Mouse (Mus musculus) kidney, postnatal 14 days (tissue): ENCODE results near the gene Nos1.

Source experiments
- DNase-seq: peaks from one replicate; pipeline ENCODE4 v3.0.0; 2022; ENCODE audit warnings: mixed read lengths

The Nos1 gene

DNA sequence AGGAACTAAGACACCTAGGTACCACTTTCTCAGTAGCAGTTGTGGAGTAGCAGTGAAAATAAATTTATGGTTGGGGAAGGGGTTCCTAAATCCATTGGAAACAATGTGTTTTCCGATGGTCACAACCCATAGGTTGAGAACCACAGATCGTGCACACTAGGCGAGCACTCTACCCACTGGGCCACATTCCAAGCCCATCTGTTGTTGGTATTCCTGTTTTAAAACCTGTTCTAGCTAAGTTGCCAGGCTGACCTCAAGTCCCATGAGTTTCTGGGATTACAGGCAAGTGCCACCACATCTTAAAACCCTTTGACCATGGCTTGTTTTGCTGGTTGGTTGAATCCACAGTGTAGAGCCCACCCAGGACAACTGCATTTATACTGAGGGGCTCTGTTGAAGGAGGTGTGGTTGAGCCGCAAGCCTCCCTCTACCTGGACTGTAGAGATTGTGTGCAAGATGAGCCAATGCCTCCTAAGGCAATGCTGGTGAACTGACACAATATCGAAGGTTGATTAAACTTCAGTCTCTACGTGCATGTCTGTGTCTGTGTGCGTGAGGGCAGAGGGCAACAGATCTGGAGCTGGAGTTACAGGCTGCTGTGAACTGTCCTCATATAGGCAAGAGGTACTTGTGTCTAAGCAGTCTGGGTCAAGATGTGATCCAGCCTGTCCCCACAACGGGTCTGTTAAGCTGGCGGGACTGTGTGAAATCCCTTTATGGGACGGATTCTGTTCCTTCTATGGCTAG lies 189.0 kb downstream of the Nos1 start:
- DNase-seq = no peak

DNA sequence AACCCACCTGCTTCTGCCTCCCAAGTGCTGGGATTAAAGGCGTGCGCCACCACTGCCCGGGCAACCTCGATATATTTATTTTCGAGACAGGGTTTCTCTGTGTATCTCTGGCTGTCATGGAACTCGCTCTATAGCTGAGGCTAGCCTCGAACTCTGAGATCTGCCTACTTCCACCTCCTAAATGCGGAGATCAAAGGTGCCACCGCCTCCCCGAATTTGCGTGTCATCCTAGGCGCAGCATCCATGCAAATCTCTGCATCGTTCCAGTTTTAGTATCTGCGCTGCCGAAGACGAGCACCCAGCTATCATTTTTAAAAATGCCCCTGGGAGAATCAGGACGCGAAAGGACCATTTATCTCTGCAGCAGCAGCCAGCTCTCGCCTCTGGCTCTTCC lies 195.4 kb downstream of the Nos1 start:
- no peak for DNase-seq

DNA sequence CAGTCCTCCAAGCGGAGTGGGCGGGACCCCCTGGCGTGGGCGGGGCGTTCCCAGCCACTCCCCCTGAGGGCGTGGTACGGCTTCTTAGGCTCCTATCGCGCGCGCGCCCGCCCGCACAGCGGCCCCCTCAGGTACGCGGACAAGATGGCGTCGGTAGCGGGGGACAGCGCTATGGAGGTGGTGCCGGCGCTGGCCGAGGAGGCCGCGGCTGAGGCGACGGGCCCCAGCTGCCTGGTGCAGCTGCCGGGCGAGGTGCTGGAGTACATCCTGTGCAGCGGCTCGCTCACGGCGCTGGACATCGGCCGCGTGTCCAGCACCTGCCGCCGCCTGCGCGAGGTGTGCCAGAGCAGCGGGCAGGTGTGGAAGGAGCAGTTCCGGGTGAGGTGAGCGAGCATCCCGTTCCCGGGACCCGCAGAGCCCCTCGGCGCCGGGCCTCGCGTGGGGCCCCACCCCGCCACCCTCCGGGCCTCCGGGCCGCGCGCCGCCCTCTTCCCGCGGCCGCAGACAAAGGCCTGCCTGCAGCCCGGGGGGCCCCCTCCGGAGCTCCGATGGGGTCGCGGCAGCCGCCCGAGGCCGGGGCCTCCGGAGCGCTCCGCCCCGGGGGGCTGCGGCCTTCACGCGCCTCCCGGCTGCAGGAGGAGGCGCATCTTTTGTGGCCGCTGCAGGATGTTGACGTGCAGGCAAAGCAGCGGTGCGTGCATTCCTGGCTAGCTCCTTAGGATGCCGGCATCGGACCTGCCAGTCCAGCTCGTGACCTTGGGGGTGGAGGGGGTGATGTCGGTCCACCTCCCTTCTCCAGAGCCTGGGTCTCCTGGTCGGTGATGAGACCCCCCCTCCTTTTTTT lies 196.0 kb downstream of the Nos1 start, which contains the start of gene Fbxo21:
TSS of gene Fbxo21 (plus strand) at position 74 of the 844 bp plus-strand sequence.
- peak; percentile 98 for DNase-seq

DNA sequence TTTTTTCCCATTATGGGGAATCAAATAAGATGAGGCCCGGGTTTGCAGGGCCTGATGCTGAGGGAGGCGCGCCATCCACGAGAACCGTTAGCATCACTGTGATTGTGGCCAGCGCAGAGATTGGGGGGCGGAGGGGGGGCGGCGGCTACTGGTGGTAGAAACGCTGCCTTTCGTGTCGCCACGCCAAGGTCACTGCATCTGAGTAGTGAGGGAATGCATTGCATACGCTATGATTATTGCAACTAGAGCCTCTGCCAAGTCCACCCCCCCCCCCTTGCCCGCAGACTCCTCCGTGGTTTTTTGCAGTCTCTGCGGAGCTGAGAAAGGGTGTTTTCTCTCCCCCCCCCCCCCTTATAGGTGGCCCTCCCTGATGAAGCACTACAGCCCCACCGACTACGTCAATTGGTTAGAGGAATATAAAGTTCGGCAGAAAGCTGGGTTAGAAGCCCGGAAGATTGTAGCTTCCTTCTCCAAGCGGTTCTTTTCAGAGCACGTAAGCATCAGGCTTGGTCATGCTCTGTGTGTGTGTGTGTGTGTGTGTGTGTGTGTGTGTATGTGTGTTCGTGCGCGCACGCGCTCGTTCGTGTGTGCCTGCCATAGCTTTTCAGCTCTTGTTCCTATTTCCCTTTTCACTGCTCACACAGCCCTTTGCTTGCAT lies 196.8 kb downstream of the Nos1 start:
- peak; percentile 43 for DNase-seq

DNA sequence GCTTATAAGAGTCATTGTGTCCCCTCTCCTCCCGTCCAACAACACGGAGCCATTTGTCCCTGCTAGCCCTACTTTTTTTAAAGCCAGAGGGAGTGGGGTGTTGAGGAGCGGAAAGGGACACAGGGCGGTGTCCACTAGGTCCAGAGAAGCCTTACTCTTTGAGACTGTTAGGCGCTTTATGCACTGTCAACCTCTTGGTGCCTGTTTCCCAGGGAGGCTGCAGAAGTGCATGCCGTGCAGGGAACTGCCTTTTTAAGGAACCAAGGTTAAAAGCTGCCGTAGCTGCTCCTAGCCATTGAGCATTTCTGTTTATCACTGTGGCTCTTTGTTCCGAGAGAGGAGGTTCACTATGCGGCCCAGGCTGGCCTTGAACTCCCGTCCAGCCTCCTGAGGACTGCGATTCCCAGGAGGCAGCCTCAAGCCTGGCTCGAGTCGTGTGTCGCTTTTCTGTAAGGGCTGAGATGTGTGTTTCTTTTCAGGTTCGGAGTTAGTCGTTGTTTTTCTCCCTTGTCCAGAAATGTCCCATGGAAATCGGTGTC lies 197.4 kb downstream of the Nos1 start:
- no peak for DNase-seq

DNA sequence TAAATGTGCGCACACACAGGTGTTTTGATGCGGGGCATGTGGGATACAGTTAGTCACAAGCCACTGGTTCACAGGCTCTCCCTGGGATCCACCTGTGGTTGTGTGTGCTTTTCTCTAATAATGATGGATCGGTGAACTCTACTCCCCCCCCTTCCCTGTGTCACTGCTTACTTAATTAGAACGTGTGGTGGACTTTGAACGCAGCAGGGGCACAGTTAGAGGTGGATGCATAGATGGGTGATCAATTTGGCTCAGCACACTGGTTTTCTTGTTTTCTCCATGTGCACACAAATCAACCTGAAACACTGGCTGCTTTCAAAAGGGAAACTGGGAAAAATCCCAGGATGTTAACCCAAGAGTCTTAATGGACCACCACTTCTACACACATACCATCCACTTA lies 198.2 kb downstream of the Nos1 start:
- DNase-seq = no peak

DNA sequence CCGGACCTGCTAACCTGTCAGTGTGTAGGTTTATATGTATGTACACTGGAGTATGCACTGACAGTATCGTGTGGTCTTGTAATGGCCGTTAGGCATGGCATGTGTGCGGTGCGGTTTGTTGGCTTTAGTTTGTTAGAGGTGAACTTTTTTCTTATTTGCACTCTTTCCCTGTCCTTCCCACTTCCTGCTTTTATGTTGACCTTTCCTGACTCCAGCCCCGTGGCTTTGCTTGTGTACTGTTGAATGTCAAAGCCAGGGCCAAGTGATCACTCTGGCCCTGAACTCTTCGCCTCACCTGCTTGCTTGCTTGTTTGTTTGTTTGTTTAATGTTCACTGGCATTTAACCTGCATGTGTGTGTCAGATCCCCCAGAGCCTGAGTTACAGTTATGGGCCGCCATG lies 200.1 kb downstream of the Nos1 start:
- no peak for DNase-seq

DNA sequence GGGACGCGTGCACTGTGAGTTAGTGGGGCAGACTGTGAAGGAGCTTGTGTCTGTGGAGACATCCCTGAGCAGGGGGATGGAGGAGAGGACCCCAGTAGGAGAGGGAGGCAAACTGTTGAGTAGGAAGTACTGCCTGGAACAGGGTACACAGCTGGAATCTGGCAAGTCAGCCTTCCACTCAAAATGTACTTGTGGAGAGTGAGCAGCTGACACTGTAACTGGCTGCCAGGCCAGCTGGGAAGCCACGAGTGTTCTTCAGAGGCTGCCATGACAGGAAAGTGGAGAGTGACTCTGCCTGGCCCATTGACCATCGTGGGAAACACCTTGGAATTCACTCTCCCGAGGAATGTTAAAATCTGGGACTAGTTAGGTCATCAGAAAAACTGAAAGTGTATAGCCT lies 201.1 kb downstream of the Nos1 start:
- no peak for DNase-seq

DNA sequence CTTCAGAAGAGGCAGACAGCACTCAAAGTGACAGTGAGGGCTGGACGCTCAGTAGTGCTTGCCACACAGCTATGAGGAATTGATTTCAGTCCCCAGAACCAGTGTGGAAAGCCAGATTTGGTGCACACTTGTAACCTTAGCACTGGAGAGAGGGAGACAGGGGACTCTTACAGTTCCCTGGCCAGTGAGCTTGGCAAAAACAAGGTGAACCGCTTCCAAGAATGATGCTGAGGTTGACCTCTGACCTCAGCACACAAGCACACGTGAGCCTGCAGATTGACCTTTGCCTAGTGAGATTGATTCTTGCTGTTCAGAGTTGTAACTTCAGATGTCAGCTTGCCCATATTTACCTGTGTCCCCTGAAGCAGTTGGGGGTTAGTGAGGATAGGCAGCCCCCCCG lies 205.5 kb downstream of the Nos1 start:
- DNase-seq = peak; percentile 61

DNA sequence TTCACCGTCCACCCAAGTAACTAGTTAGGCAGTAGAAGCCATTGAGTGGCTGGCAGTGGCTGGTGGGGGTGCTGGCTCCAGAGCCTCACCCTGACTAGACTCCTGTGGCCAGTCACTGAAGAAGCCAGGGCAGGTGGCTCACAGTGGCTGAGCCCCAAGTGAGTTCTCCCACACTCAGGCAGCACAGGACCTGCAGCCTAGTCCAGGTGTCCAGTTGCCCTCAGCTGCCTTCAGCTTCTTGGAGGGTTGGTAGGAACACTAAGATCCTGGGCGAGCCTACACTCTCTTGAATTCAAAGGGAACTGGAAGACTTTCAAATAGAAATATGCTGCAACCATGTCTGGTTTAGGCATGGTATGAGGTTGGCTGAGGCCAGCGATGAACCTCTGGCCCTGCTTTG lies 207.1 kb downstream of the Nos1 start:
- DNase-seq = no peak

DNA sequence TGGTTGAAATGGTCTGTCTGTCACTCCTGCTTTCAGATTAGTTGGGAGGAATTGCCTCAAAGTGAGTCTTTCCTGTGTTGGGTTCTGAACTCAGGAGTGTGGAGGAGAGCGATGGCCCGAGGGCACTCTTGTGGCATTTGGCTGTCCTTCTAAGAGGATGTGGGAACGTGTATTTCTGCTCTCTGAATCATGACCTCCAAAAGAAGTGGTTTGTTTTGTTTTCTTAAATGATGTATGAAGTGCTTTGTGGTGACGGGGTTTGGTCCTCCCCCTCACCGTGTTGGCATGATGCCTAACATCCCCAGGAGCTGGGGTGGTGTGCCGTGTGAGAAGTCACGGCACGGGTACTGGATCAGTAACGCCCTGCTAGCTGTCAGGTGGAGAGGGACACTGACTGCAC lies 207.5 kb downstream of the Nos1 start:
- no peak for DNase-seq

DNA sequence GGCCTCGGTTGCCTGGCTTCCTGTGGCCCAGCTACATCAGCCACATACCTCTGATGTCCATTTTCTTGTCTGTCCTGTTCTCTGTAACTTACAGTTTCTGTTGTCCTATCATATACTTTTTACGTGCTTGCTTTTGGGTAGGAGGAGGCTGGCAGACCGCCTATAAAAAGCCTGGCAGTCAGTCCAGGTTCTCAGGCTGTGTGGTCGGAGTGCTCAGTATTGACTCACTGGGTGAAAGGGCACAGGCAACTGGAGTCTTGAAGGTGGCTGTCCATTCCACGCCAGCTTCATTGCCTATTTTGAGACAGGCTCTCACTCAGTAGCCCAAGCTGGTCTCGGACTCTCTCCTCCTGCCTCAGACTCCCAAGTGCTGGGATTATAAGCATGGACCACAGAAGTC lies 208.9 kb downstream of the Nos1 start:
- DNase-seq = no peak

DNA sequence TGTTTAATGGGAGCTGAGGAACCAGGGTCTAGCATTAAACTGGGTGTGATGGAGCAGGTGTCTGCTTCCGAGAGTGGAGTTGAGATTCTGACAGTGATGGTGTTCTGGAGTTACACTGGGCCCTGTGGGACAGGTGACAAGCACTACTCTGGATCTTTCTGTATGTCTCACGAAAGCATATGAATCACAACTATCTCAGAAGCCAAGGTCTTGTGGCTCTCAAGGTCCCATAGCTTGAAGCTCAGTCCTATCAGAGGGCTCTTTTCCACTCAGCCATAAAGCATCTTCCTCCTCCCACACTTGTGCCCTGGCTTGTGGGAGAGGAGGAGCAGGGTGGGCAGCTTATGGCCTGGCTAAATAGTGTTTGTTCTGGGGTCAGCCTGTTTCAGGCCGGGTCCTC lies 210.1 kb downstream of the Nos1 start:
- DNase-seq = no peak

DNA sequence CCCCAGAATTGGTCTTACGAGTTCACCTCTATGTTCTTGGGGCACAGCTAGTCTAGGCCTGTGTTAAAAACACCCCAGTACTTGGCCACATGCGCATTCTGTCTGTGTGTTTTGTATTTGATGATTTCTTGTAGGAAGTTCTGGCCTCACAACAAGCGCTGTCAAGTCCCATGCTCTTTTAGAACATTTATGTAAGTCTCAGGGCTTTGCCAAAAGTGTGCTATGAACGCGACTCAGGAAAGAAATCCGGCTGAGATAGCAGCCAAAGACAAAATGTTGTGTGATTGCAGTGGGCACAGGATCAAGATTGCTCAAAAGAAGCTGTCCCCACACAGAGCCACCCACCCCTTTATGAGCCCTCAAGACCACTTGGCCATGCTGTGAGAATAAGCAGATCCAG lies 212.7 kb downstream of the Nos1 start:
- no peak for DNase-seq

DNA sequence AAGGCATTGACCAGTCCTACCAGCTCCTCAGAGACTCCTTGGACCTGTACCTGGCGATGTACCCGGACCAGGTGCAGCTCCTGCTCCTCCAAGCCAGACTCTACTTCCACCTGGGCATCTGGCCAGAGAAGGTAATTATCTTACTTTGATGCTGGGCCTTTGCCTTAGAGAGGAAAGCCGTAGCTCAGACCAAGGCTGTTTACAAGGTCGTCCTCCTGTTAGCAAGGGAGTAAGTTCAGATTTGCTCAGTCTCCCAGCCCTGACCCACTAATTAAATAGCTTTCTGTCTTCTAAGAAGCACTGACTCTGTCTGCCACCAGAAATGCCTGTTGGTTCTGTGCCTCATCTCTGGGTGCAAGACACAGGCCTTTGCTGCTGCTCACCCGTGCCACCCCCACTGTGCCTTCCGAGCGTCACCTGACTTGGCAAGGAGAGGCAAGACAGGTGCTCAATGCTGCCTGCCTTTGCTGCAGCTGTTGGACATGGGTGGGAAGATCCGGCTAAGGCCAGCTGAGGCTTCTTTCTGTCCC lies 214.6 kb downstream of the Nos1 start:
- peak; percentile 60 for DNase-seq

DNA sequence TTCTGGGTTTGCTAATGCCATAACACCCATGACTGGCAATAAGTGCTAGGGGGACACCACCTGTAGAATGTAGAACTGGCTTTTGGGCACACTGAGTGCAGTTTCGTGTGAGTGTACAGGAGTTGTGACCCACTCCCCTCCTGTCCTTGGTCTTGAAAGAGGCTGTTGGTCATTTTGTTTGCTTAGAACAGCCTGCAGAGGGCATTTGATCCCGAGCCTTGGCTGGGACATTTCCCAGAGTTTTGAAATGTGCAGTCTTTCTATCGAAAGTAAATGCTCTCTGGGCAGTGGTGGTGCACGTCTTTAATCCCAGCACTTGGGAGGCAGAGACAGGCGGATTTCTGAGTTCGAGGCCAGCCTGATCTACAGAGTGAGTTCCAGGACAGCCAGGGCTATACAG lies 215.1 kb downstream of the Nos1 start:
- no peak for DNase-seq

DNA sequence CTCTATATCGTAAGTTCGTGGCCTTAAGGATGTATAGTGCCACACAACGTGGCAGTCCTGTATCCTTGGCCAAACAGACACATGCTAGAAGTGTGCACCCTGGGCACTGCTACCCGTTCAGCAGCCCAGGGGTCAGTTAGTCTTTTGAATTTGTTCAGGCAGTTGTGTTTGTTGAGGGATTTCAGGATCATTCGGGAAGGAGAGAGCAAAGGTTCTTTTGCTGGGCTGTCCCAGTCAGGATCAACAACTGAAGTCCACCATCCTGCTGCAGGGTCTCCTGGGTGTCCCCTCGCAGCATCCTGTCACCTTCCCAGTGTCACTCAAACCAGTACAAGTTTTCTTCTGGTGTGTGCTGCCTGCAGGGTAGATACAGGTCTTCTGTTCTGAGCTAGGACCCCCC lies 215.7 kb downstream of the Nos1 start:
- no peak for DNase-seq

DNA sequence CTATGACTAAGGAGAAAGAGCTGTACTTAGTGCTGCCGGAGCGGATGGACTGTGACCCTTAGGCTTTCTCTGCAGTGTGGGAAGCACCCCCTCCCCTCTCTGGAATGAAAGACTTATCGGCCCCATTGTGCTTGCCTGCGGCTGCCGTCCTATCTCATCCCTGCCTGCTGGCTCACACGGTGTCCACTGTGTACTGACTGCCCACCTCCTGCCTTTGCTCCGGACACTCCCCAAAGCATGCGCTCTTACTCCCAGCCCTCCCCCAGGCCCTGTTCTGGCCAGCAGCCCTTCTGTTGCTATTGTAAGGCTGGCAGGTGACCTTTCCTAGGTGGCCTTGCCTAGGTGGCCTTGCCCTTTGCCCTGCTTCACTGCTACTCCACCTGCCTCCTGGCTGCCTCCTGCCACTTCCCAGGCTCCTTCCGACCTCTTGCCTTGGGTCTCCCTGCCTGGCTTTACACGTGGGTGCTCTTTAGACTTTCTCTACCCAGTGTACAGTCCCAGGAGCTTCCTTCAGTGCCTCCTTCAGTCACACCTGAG lies 216.7 kb downstream of the Nos1 start:
- peak; percentile 44 for DNase-seq

DNA sequence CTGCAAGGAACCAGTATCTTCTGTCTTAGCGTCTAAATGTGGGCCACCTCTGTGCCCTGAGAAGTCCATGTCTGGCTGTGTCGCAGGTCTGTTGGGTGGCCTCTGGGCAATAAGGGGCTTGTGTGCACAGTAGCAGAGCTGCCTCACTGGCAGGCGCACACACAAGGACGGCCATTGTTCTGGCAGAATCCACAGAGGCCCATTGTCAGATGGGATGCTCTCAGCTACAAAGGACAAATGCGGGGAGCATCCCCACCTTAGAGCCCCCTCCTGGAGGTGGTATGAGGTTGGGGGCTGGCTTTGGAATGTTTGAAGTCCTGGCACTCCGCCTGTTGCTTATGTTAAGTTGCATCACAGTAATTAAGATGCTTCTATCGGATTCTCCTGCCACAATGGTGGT lies 218.2 kb downstream of the Nos1 start:
- DNase-seq = no peak

DNA sequence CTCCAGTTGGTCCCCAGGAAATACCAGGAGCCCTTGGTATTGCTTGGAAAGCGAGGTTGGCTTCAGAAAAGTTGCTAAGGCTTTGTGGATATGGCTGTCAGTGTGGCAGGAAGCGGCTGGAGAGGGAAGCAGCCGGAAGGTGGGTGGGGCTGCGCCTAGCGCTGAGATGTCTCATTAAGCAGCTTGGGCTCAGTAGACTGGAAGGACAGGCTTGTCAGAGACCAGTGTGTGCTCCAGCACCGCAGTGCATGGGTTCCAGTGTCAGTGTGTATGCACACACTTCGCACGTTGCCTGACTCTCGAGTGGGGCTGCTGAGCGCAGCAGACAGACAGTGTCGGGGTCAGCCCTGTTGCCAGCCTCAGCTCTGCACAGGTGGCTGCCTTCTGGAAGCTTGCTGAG lies 218.8 kb downstream of the Nos1 start:
- DNase-seq = no peak

DNA sequence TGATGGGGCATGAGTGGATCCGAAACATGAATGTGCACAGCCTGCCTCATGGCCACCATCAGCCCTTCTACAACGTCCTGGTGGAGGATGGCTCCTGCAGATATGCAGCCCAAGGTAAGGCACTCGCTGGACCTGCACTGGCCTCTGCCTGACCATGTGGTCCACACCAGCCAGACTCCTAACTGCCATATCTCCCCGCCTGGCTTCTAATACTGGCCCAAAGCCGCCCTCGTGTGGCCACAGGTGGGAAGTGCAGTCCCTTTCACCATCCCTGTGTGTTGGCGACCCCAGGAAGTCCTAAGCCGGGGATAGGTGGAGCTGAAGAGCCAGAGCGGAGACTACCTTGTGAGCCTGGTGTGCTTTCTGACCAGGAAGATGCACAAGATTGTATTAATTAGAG lies 221.2 kb downstream of the Nos1 start:
- DNase-seq = peak; percentile 75

DNA sequence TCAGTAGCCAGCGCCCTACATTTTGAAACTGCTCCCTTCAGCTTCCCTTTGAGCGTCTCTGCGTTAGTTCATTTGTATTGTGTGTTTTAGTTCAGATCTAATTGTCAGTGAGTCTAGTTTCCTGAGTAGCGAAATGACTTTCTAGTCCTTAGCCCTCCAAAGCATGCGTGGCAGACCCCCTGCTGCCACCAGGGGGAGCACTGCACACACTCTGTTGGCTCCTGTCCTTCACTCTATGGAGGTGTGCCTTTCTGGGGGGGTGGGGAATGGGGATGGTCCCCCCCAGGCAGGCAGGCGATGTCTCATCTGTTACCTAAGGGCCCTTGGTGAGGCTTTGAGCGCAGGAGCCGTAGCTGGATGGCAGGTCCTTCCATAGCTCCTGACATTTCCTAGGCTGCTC lies 223.8 kb downstream of the Nos1 start:
- DNase-seq = peak; percentile 64

DNA sequence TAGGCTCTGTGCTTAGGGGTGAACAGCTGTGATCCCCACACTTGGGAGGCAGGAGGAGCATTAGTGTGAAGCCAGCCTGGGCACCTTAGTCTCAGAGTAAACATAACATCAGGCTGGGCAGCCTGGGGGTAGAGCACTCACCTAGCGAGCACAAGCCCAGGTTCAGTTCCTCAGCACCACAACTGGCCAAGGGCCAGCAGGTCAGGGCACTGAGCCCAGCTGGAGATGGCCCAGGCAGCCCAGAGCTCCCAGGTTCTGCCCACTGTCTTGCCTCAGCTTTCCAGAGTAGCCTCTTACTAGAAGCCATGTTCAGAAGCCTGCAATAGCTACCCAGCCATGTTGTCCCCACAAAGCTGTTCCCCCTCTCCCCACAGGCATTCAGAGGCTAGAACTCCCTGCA lies 224.9 kb downstream of the Nos1 start:
- peak; percentile 38 for DNase-seq
